Mouse (Mus musculus): ENCODE results near the gene Dnm3. TPM values are rescaled to one million over a fixed set of nuclear protein-coding genes. Genes with fewer than 3 reads are reported as not detected.

The Dnm3 gene
- polyA plus RNA-seq, 1 experiment from 2014 or later, result 3.6 TPM

DNA sequence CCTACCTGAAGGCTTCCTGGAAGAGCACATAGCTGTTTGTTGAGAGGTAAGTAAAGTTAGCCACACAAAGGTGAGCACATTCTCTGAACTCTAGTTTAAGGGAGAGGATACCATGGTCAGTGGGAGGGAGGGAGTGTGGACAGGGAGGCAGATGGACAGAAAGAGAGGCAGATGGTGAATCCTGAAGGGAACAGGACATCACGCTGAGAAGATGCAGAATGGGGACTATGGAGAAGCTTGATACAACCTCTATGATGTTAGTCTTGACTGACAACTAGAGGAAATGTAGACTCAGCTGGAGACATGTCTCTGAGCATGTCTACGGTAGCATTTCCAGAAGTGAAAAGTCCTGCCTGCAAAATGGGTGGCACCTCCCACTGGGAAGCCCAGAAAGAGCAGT lies 19.1 kb downstream of the Dnm3 start:
- no peaks in the 10 kb centered on the region for H3K9me3 ChIP-seq
- no peaks in the 10 kb centered on the region for H3K27me3 ChIP-seq (ENCODE audit: insufficient read depth, poor library complexity, severe bottlenecking)
- no peak for DNase-seq (ENCODE audit: low spot score)
- no peaks in the 10 kb centered on the region for H3K4me1 ChIP-seq
- H3K36me3 ChIP-seq, result no peaks in the 10 kb centered on the region
- no peak overlapping the region for H3K4me3 ChIP-seq
- no peak overlapping the region for H3K27ac ChIP-seq
- WGBS, result 89% methylated on average over 2 of the region's 2 CpGs

DNA sequence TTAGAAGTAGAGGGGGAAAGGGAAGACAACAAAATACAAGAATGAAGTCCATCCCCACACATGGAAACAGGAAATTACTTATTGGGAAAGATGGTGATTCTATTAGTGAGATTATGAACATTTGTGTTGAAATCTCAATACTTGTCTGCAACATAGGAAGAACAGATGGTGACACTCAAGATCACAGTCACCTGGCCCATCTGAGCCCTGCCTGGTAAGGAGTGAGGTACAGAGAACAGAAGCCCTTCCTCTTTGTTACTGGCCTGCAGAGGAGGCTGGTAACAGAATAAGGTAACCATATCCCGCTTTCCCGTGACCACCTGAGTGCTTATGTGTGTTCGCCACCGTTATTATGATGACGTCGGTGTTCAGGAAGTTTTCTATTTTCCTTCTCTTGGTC lies 21.0 kb downstream of the Dnm3 start:
- Histone ChIP-seq H3K9me3 (no peaks in the 10 kb centered on the region), H3K27ac (no peak overlapping the region), H3K4me3 (no peak overlapping the region), H3K36me3 (no peaks in the 10 kb centered on the region), H3K4me1 (no peaks in the 10 kb centered on the region), H3K27me3 (ENCODE audit: insufficient read depth, poor library complexity, severe bottlenecking) (no peaks in the 10 kb centered on the region)
- DNase-seq (ENCODE audit: low spot score), result no peak
- 88% methylated on average over 6 of the region's 6 CpGs for WGBS

DNA sequence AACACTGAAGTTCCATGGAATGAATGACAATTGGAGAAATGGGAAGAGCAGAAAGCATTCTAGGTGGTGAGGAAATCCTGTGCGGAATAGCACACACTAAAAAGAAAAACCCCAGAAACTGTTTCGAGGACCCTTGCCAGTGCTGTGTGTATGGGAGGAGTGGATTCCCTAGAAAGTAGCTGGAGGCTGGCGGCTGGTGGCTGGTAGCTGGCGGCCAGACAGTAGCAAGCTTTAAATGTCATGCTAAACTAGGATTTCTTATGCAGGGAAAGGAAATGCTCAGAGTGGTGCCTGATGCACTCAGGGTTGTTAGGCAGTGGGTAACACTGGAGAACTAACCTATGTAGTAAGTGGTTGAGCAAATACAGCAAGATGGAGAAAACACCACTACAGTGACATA lies 21.4 kb downstream of the Dnm3 start:
- WGBS, result 87% methylated on average over 4 of the region's 4 CpGs
- no peaks in the 10 kb centered on the region for H3K9me3 ChIP-seq
- DNase-seq (ENCODE audit: low spot score), result no peak
- no peaks in the 10 kb centered on the region for H3K4me1 ChIP-seq
- H3K27me3 ChIP-seq (ENCODE audit: insufficient read depth, poor library complexity, severe bottlenecking), result no peaks in the 10 kb centered on the region
- no peak overlapping the region for H3K4me3 ChIP-seq
- H3K27ac ChIP-seq, result no peak overlapping the region
- no peaks in the 10 kb centered on the region for H3K36me3 ChIP-seq

DNA sequence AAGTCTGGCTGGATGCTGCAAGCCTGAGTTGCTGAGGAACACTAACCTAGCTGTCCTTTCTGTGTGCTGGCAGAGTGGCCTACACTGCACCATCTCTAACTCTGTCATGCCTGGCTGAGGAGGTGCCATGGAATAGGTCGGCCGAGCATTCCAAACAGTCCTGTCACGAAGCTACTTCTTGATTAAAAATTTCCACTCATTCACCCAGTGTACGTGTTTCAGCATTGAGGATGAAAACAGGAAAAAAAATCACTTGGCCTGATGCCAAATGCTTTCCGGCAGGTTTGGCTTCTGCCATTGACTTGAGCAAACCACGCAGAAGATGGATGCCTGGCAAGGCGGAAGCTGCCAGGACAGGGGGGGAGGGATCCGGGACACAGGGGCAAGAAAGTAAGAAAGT lies 24.3 kb downstream of the Dnm3 start:
- no peak for DNase-seq (ENCODE audit: low spot score)
- H3K27ac ChIP-seq, result no peak overlapping the region
- no peak overlapping the region for H3K4me3 ChIP-seq
- no peaks in the 10 kb centered on the region for H3K27me3 ChIP-seq (ENCODE audit: insufficient read depth, poor library complexity, severe bottlenecking)
- H3K9me3 ChIP-seq, result no peaks in the 10 kb centered on the region
- H3K4me1 ChIP-seq, result peaks cover 4% of the 10 kb centered on the region; the same call in 1 of the 2 replicates
- no peaks in the 10 kb centered on the region for H3K36me3 ChIP-seq
- 67% methylated on average over 8 of the region's 8 CpGs for WGBS

DNA sequence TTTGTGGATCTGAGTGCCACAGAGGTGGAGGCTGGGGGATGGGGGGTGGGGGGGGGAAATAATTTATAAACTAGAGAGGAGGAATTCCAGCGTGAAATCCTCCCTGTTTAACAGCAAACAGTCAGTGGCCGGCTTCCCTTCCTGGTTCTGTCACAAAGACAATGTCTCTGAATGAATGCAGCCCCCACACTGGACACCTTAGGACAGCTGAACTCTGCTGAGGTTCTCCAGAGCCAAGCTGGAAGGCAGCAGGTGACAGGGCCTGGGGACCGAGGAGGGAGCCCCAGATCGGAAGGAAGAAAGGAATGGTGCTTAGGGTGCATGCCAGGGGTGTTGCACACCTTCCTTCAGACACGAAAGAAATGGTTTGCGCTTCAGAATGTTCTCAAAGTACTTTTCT lies 24.8 kb downstream of the Dnm3 start:
- Histone ChIP-seq H3K4me3 (no peak overlapping the region), H3K27me3 (ENCODE audit: insufficient read depth, poor library complexity, severe bottlenecking) (no peaks in the 10 kb centered on the region), H3K27ac (no peak overlapping the region), H3K9me3 (no peaks in the 10 kb centered on the region), H3K4me1 (peaks cover 4% of the 10 kb centered on the region; the same call in 1 of the 2 replicates), H3K36me3 (no peaks in the 10 kb centered on the region)
- DNase-seq (ENCODE audit: low spot score), result no peak
- WGBS, result 75% methylated on average over 6 of the region's 6 CpGs

DNA sequence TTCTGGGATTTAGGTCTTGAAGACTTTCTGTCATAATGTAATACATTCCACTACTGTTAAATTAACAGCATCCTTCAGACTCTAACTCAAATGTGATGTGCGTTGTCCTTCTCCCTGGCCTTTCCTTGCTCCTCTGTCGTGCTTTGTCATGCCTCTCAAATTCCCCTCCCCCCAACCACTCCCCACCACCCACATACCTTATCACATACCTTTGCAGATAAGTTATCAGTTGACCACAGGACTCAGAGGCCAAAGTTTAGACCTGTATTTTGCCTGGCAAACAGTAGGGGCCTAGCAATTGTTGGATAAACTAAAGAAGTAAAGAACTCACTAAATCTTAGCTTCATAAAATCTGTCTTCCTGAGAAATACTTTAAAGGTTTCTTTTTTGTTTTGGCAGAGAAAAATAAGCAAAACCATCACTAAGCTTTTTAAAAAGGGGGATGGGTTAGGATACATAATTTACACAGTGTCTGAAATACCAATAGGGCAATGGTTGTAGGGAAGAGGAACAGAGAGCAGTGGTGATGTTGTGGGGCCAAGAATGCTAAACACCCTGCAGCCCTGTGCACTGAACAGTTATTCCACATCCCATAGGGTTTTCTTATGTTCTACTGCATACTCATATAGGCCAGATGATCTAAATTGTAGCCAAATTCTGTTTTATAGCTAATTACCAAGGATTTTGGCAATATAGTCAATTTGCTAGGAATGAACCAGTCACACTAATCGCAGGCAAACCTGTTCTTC lies 28.5 kb downstream of the Dnm3 start:
- Histone ChIP-seq H3K36me3 (no peaks in the 10 kb centered on the region), H3K4me1 (peaks cover 4% of the 10 kb centered on the region; the same call in 1 of the 2 replicates), H3K27me3 (ENCODE audit: insufficient read depth, poor library complexity, severe bottlenecking) (no peaks in the 10 kb centered on the region), H3K4me3 (no peak overlapping the region), H3K9me3 (no peaks in the 10 kb centered on the region), H3K27ac (no peak overlapping the region)
- DNase-seq (ENCODE audit: low spot score), result no peak
- WGBS, result 47% methylated on average over 3 of the region's 3 CpGs

DNA sequence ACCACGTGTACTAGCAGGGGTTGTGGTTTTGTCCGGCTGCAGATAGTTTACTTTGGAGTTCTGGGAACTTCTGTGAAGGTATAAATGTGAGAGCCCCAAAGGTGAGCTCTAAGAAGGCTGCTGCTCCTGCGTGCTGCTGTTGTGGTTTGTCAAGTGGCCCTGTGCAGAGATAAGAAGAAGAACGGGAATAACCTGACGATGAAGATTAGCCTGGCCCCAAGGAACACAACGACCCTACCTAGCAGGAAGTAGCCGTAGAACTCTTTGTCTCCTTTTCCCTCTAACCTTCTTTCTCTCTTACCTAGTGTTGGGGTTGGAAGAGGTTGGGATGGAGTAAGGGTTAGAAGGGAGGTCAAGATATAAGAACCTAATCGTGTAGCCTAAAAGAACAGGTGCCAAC lies 33.0 kb downstream of the Dnm3 start:
- no peaks in the 10 kb centered on the region for H3K9me3 ChIP-seq
- DNase-seq (ENCODE audit: low spot score), result peak; percentile 33
- no peaks in the 10 kb centered on the region for H3K27me3 ChIP-seq (ENCODE audit: insufficient read depth, poor library complexity, severe bottlenecking)
- WGBS, result 55% methylated on average over 8 of the region's 8 CpGs
- H3K4me3 ChIP-seq, result no peak overlapping the region
- H3K36me3 ChIP-seq, result no peaks in the 10 kb centered on the region
- no peak overlapping the region for H3K27ac ChIP-seq
- peaks cover 4% of the 10 kb centered on the region; the same call in 1 of the 2 replicates for H3K4me1 ChIP-seq

DNA sequence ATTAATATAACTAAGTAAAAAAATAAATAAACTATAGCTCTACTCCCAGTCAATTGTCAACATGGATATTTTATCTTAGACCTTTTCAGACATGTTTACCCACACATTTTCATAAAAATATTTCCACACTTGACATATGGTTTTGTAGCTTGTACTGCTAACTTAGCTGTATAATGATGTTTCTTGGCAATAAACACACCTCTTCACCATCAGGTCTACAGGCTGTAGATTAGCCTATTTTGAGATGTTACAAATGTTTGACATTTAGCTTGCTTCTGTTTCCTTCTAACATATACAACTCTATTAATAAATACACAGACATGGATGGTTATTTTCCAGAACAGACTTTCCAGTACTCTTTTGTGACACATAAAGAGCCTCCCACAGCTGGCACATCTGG lies 38.3 kb downstream of the Dnm3 start:
- H3K4me1 ChIP-seq, result no peaks in the 10 kb centered on the region
- H3K4me3 ChIP-seq, result no peak overlapping the region
- no peaks in the 10 kb centered on the region for H3K9me3 ChIP-seq
- no peaks in the 10 kb centered on the region for H3K36me3 ChIP-seq
- DNase-seq (ENCODE audit: low spot score), result no peak
- no peak overlapping the region for H3K27ac ChIP-seq
- H3K27me3 ChIP-seq (ENCODE audit: insufficient read depth, poor library complexity, severe bottlenecking), result no peaks in the 10 kb centered on the region

DNA sequence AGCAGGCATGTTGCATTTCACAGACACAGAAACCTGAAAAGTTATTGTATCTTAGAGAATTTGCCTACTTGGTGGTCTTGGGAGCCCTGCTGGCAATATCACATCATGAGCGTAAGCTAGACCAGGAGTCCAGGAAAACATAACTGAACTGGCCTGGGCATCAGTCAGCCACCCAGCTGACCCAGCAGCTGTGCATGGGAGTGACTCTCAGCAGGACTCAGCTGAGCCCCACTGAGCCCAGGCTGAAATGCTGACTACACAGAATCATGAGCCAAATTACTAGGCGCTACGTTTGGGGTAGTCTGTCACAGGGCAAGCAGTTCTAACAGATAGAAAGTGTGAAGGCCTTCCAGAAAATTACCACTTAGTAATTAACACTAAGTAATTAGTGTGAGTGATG lies 41.2 kb downstream of the Dnm3 start:
- H3K36me3 ChIP-seq, result no peaks in the 10 kb centered on the region
- no peaks in the 10 kb centered on the region for H3K27me3 ChIP-seq (ENCODE audit: insufficient read depth, poor library complexity, severe bottlenecking)
- no peak for DNase-seq (ENCODE audit: low spot score)
- no peaks in the 10 kb centered on the region for H3K9me3 ChIP-seq
- WGBS, result 80% methylated on average over 3 of the region's 3 CpGs
- H3K4me3 ChIP-seq, result no peak overlapping the region
- H3K4me1 ChIP-seq, result peaks cover 5% of the 10 kb centered on the region
- no peak overlapping the region for H3K27ac ChIP-seq

DNA sequence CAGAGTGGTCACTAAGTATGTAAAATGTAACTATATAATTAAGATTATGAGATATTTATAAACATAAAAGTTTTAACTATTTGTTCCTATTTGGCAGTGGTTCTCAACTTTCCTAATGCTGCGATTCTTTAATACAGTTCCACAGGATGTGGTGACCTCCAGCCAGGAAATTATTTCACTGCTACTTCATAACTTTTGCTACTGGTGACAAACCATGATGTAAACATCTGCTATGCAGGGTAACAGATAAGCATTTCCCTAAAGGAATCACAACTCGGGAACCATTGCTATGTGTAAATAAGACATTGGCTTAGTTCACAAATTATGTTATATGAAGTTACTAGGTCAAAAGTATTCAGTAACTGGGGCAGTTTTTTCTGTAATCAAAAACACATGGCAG lies 48.9 kb downstream of the Dnm3 start:
- Histone ChIP-seq H3K36me3 (no peaks in the 10 kb centered on the region), H3K9me3 (no peaks in the 10 kb centered on the region), H3K4me1 (peaks cover 4% of the 10 kb centered on the region), H3K27me3 (ENCODE audit: insufficient read depth, poor library complexity, severe bottlenecking) (no peaks in the 10 kb centered on the region), H3K27ac (no peak overlapping the region), H3K4me3 (no peak overlapping the region)
- DNase-seq (ENCODE audit: low spot score), result no peak
- WGBS, result 64% methylated on average over 2 of the region's 2 CpGs

DNA sequence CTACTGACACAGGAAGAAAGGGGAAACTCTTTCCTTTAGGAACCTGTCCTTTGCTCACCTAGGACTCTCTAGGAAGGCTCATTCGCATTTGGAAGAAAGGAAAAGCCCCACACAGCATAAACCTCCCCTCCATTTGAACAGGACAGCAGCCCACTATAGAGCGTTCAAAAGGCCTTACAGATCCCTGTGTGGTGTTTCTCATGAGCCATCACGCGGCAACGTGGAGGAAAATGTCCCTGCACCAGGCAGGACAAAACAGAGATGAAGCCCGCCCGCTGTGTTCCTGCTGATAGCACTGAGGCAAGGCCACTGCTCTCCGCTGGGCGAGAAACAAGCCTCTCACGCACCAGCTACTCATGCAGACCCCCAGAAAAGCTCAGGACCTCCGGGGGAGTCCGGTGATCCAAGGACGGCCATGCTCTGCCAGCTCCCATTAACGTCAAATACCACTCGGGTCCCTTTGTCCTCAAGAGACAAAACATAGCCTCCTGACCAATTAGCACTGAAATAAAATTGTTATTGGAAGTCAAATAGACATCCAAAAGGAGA lies 51.8 kb downstream of the Dnm3 start:
- Histone ChIP-seq H3K9me3 (no peaks in the 10 kb centered on the region), H3K4me3 (no peak overlapping the region), H3K36me3 (no peaks in the 10 kb centered on the region), H3K4me1 (no peaks in the 10 kb centered on the region), H3K27me3 (ENCODE audit: insufficient read depth, poor library complexity, severe bottlenecking) (no peaks in the 10 kb centered on the region), H3K27ac (no peak overlapping the region)
- whole genome bisulfite sequencing, result 62% methylated on average over 15 of the region's 15 CpGs
- DNase-seq (ENCODE audit: low spot score), result no peak

DNA sequence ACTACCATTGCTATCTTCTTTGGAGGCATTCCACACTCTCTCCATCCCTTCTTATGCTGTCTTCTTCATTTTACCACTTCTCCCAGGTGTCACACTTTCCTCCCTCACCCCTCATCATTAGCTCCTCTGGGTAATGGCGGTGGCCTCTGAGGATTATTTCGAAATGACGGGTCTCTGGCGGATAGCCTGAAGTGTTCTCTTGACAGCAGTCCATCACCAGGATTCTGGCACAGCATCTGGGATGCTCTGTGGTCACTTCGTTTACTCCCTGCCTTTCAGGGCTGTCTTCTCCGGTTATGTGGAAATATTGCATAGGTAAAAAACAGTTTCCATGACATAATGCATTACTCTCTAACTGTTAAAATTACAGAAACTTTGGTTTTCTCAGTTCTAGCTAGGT lies 55.0 kb downstream of the Dnm3 start:
- H3K4me1 ChIP-seq, result no peaks in the 10 kb centered on the region
- no peak overlapping the region for H3K4me3 ChIP-seq
- no peak overlapping the region for H3K27ac ChIP-seq
- DNase-seq (ENCODE audit: low spot score), result no peak
- H3K27me3 ChIP-seq (ENCODE audit: insufficient read depth, poor library complexity, severe bottlenecking), result no peaks in the 10 kb centered on the region
- H3K9me3 ChIP-seq, result no peaks in the 10 kb centered on the region
- no peaks in the 10 kb centered on the region for H3K36me3 ChIP-seq
- 76% methylated on average over 6 of the region's 6 CpGs for WGBS

DNA sequence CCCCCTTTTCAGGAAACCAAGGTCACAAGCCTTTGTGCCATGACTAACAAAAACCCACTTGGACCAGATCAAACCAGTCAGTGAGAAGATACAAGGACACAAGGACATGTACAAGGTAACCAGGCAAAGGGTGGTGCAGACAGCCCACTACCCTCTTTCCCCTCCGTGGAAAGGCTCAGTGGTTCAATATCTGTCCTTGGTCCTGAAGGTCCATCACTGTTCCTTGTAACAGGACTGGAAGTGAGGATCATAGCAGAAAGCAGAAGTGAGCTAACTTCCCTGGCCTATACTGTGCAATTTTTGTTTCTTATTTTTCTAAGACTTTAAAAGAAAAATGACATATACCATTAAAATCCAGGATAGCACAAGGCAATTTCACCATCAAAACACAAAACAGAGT lies 64.0 kb downstream of the Dnm3 start:
- no peak for DNase-seq (ENCODE audit: low spot score)
- 7% methylated on average over 1 of the region's 1 CpGs for WGBS
- Histone ChIP-seq H3K27me3 (ENCODE audit: insufficient read depth, poor library complexity, severe bottlenecking) (no peaks in the 10 kb centered on the region), H3K4me1 (no peaks in the 10 kb centered on the region), H3K4me3 (no peak overlapping the region), H3K36me3 (no peaks in the 10 kb centered on the region), H3K9me3 (no peaks in the 10 kb centered on the region), H3K27ac (no peak overlapping the region)

Measured in heart, embryonic 10.5 days (tissue).